Comparison of ENCODE assay signal across 9 mouse cellular contexts in the genomic region with DNA sequence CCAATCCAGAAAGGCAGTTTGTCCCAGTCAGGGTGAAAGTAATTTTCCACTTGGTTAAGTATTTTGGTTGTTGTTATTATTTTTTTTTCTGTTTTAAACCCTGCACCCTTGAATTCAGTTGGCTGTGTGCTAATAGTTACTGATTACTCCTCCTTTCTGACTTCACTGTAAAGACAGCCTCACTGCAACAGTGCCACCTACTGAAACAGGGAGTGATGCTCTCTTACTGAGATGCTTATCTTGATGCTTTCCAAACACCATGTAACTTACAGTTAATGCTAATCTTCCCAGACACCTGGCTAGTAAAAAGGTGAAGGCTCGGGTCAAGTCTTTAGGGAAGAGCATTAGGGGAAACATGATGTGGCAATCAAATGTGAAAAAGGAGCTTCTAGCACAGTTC.
DNase-seq lines count a peak whose midpoint lies in the region; ATAC-seq and TF ChIP-seq lines count a peak whose summit lies in the region.
"Had no signal": no experiment of that assay in that cellular context is flagged by ENCODE, and none has a peak within 500 bp of the region (broad histone marks: within the 10 kb centered on the region; RNA-seq: fewer than 3 reads in every experiment).

No protein-coding gene starts in this region.

- ATAC-seq in limb, embryonic 11.5 days (ENCODE audit: insufficient number of reproducible peaks, low FRiP score, low TSS enrichment, low read depth), result no peak
- ATAC-seq in embryonic facial prominence, embryonic 14.5 days (ENCODE audit: low read depth), result no peak
- ATAC-seq in megakaryocyte, adult 5-6 weeks (ENCODE audit: poor library complexity, severe bottlenecking), result no peak

- H3K27me3 ChIP-seq in limb, embryonic 11.5 days (ENCODE audit: control insufficient read depth, insufficient read depth, low read length), result no peaks in the 10 kb centered on the region
- no peaks in the 10 kb centered on the region for H3K27me3 ChIP-seq in limb, embryonic 10.5 days (ENCODE audit: low read depth, poor library complexity, severe bottlenecking)
- no peaks in the 10 kb centered on the region for H3K27me3 ChIP-seq in embryonic facial prominence, embryonic 14.5 days (replicated peaks; ENCODE audit: control insufficient read depth, insufficient read depth, low read length)
- H3K27me3 ChIP-seq in thymus, adult 2 months (ENCODE audit: control insufficient read depth, insufficient read depth, low read length), result no peaks in the 10 kb centered on the region

- no peak overlapping the region for H3K9ac ChIP-seq in limb, embryonic 11.5 days (ENCODE audit: low read length)
- no peak overlapping the region for H3K9ac ChIP-seq in embryonic facial prominence, embryonic 14.5 days (ENCODE audit: low read depth, low read length)

- no peaks in the 10 kb centered on the region for H3K4me1 ChIP-seq in limb, embryonic 11.5 days (ENCODE audit: control insufficient read depth, insufficient read depth, low read length)
- no peaks in the 10 kb centered on the region for H3K4me1 ChIP-seq in limb, embryonic 10.5 days
- H3K4me1 ChIP-seq in embryonic facial prominence, embryonic 14.5 days (ENCODE audit: control insufficient read depth, insufficient read depth, low read length), result no peaks in the 10 kb centered on the region
- H3K4me1 ChIP-seq in thymus, adult 2 months (replicated peaks; ENCODE audit: control insufficient read depth, insufficient read depth, low read length), result no peaks in the 10 kb centered on the region

- no peak for TF ChIP-seq POLR2A in thymus, adult 2 months (IDR thresholded peaks at IDR 0.05; ENCODE audit: control insufficient read depth, extremely low read depth, insufficient read depth, low read length, poor library complexity)

- H3K27ac ChIP-seq in limb, embryonic 11.5 days (replicated peaks; ENCODE audit: low read depth, low read length), result no peak overlapping the region
- no peak overlapping the region for H3K27ac ChIP-seq in limb, embryonic 10.5 days
- no peak overlapping the region for H3K27ac ChIP-seq in embryonic facial prominence, embryonic 14.5 days (replicated peaks; ENCODE audit: low read depth, low read length)
- no peak overlapping the region for H3K27ac ChIP-seq in thymus, adult 2 months (ENCODE audit: control insufficient read depth, insufficient read depth, low read length)

- 14% methylated on average over 1 of the region's 1 CpGs for WGBS in limb, embryonic 11.5 days
- whole genome bisulfite sequencing in limb, embryonic 10.5 days, result 18% methylated on average over 1 of the region's 1 CpGs
- WGBS in embryonic facial prominence, embryonic 14.5 days, result 8% methylated on average over 1 of the region's 1 CpGs
- WGBS in thymus, adult 2 months, result 17% methylated on average over 1 of the region's 1 CpGs

- H3K4me2 ChIP-seq in limb, embryonic 11.5 days (ENCODE audit: low read depth, severe bottlenecking), result no peak overlapping the region
- H3K4me2 ChIP-seq in embryonic facial prominence, embryonic 14.5 days (ENCODE audit: low read depth, low read length), result no peak overlapping the region

- H3K9me3 ChIP-seq in limb, embryonic 11.5 days (ENCODE audit: control insufficient read depth, low read length), result no peaks in the 10 kb centered on the region
- no peaks in the 10 kb centered on the region for H3K9me3 ChIP-seq in limb, embryonic 10.5 days (replicated peaks)
- no peaks in the 10 kb centered on the region for H3K9me3 ChIP-seq in embryonic facial prominence, embryonic 14.5 days (ENCODE audit: control insufficient read depth, low read length)

- no peaks in the 10 kb centered on the region for H3K36me3 ChIP-seq in limb, embryonic 11.5 days (ENCODE audit: control insufficient read depth, insufficient read depth, low read length)
- H3K36me3 ChIP-seq in limb, embryonic 10.5 days, result no peaks in the 10 kb centered on the region
- no peaks in the 10 kb centered on the region for H3K36me3 ChIP-seq in embryonic facial prominence, embryonic 14.5 days (ENCODE audit: control insufficient read depth, insufficient read depth, low read length)
- H3K36me3 ChIP-seq in thymus, adult 2 months (ENCODE audit: control insufficient read depth, insufficient read depth, low read length), result no peaks in the 10 kb centered on the region

- no peak overlapping the region for H3K4me3 ChIP-seq in limb, embryonic 11.5 days (ENCODE audit: low read depth, low read length)
- H3K4me3 ChIP-seq in limb, embryonic 10.5 days, result no peak overlapping the region
- H3K4me3 ChIP-seq in embryonic facial prominence, embryonic 14.5 days (ENCODE audit: low read depth, low read length), result no peak overlapping the region
- H3K4me3 ChIP-seq in thymus, adult 2 months (ENCODE audit: control insufficient read depth, insufficient read depth, low read length), result no peak overlapping the region

- no peak for TF ChIP-seq CTCF in thymus, adult 2 months (IDR thresholded peaks at IDR 0.05; ENCODE audit: borderline replicate concordance, control insufficient read depth, extremely low read depth, insufficient read depth, low read length, poor library complexity)

- DNase-seq in adrenal gland, postnatal 10 days, result peak; percentile 32
- DNase-seq in adrenal gland, adult 18-20 months (ENCODE audit: low spot score in 2 of 2), result no peak
- peak; percentile 44 for DNase-seq in limb, embryonic 11.5 days (ENCODE audit: low spot score)
- DNase-seq in limb, embryonic 10.5 days (ENCODE audit: low spot score), result no peak
- peak; percentile 68 for DNase-seq in embryonic facial prominence, embryonic 14.5 days (ENCODE audit: low spot score)
- peak; percentile 12 for DNase-seq in right cerebral cortex, adult 18-20 months
- no peak for DNase-seq in thymus, adult 2 months
- DNase-seq: cerebellum, adult 2 months had no signal

Comparison
In these comparisons a context has a peak if more than half of its experiments do, and no peak if none do; other contexts are left out.
1. DNase-seq: peak in adrenal gland, postnatal 10 days (single experiment), limb, embryonic 11.5 days (single experiment), embryonic facial prominence, embryonic 14.5 days (single experiment) and right cerebral cortex, adult 18-20 months (single experiment); none in adrenal gland, adult 18-20 months (0 of 2), limb, embryonic 10.5 days (single experiment) and thymus, adult 2 months (single experiment).